Mouse (Mus musculus) hindbrain, embryonic 10.5 days (tissue): ENCODE results near the gene Slc22a21. TPM values are rescaled to one million over a fixed set of nuclear protein-coding genes. Genes with fewer than 3 reads are reported as not detected.
A peak's percentile ranks its signal among the peaks of the same experiment; 100 is the strongest.

Experiments
- DNase-seq: peaks from one replicate; pipeline ENCODE4 v3.0.0-alpha.2; 2017; ENCODE audit warnings: low spot score
- H3K27ac ChIP-seq: fragments of 300-500 bp; sonication (generic); 2 replicates; pipeline ENCODE4 v1.5.1; 2016; ENCODE audit warnings: mild to moderate bottlenecking, moderate library complexity
- H3K27me3 ChIP-seq: fragments of 300-500 bp; sonication (generic); 2 replicates; pipeline ENCODE4 v1.6.1; 2016; ENCODE audit warnings: mild to moderate bottlenecking; ENCODE audit not compliant: poor library complexity, insufficient read depth, severe bottlenecking
- H3K36me3 ChIP-seq: fragments of 300-500 bp; sonication (generic); 2 replicates; pipeline ENCODE4 v1.6.1; 2016; ENCODE audit warnings: mild to moderate bottlenecking, moderate library complexity
- H3K4me1 ChIP-seq: fragments of 300-500 bp; sonication (generic); replicated peaks from 2 replicates; pipeline ENCODE4 v1.6.1; 2016; ENCODE audit warnings: mild to moderate bottlenecking
- H3K4me3 ChIP-seq: fragments of 300-500 bp; sonication (generic); 2 replicates; pipeline ENCODE4 v1.5.1; 2016; ENCODE audit warnings: mild to moderate bottlenecking, moderate library complexity
- H3K9me3 ChIP-seq: fragments of 300-500 bp; sonication (generic); 2 replicates; pipeline ENCODE4 v1.6.1; 2016; ENCODE audit warnings: mild to moderate bottlenecking, moderate library complexity
- WGBS: fragments of 180-500 bp; shearing (Covaris S2); methylation state at CpG from one replicate; pipeline ENCODE4 v1.1.7; 2016; 5-methylcytosine and 5-hydroxymethylcytosine counted together
- polyA plus RNA-seq: library from polyadenylated mRNA; unstranded; fragments of >200 nt; fragmentation: Nextera tagmentation; extraction: Ambion mirVana; gene quantifications from 2 replicates; pipeline ENCODE4 v1.2.1, GENCODE M21; 2016

Gene Slc22a21
- polyA plus RNA-seq, result 2.0 and 2.4 TPM in 2 replicates

- H3K27ac ChIP-seq, result peak within 1 kb of the TSS; percentile 82
Measured at GRCm38 (mm10) chr11:53979788-53980621, at the start of gene Slc22a21. Slc22a21 (minus strand) TSS chr11:53980332.

GRCm38 (mm10) chr11:54028997-54029396, 48.9 kb upstream of the Slc22a21 start:
- Histone ChIP-seq H3K27me3 (peaks cover 55% of the 10 kb centered on the region), H3K36me3 (no peaks in the 10 kb centered on the region), H3K4me3 (peak overlapping the region; percentile 69), H3K9me3 (no peaks in the 10 kb centered on the region), H3K4me1 (peaks cover 17% of the 10 kb centered on the region), H3K27ac (no peak overlapping the region)
- WGBS, result 72% methylated on average over 4 of the region's 4 CpGs
- DNase-seq, result no peak

More at GRCm38 (mm10) chr11:53979788-53980621, at the start of gene Slc22a21:
- 2% methylated on average over 73 of the region's 73 CpGs for WGBS
- peaks cover 13% of the 10 kb centered on the region for H3K4me1 ChIP-seq
- peak; percentile 87 for DNase-seq
- peaks cover 17% of the 10 kb centered on the region for H3K27me3 ChIP-seq
- H3K4me3 ChIP-seq, result peak within 1 kb of the TSS; percentile 68
- no peaks in the 10 kb centered on the region for H3K9me3 ChIP-seq
- H3K36me3 ChIP-seq, result no peaks in the 10 kb centered on the region

GRCm38 (mm10) chr11:54028044-54028951, 48.2 kb upstream of the Slc22a21 start, which contains the start of gene Slc22a4:
Slc22a4 (minus strand) TSS chr11:54028090.
- 3% methylated on average over 61 of the region's 61 CpGs for WGBS
- Histone ChIP-seq H3K27me3 (peaks cover 55% of the 10 kb centered on the region), H3K27ac (peak within 1 kb of the TSS; percentile 81), H3K4me1 (peaks cover 17% of the 10 kb centered on the region), H3K4me3 (peak within 1 kb of the TSS; percentile 69), H3K9me3 (no peaks in the 10 kb centered on the region), H3K36me3 (no peaks in the 10 kb centered on the region)
- peak; percentile 77 for DNase-seq

DNA sequence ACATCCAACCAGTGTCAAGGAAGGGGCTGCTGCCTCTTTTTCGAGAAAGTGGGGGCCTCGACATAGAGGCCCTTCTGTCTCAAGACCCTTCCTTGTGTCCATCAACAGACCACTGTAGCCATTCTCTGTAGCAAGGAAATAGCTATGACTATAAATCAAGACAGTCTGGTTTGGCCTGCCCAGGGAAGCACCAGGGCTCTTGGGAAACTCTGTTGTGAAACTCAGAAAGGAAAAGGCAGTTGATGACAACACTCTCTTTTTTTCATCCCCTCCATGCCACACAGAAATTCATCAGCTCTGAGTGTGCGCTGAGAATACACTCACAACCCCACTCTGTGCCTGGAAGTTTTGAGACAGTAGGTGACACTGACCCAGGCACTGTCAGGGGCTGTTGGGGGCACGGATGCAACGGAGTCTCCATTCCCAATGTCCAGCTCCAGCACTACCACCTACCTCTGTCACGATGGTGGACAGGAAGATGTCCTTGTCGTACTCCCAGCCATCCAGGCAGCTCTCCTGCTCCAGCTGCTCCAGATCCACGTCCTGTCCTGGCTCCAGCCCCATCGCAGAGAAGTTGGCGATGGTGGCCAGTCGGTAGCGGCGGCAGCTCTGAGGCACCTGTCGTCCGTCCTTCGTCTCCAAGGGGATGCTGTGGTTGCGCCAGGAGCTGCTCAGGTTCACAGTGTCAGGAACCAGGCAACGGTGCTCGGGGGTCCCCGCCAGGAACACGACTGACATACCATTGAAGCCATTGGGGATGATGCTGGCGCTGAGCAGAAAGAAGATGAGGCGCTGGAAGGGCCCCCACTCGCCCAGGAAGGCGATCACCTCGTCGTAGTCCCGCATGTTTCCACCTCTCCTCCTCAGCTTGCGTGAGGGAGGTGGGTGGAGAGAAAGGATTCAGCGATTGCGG, 47.3 kb upstream of the Slc22a21 start:
- WGBS, result 17% methylated on average over 31 of the region's 31 CpGs
- no peak for DNase-seq

GRCm38 (mm10) chr11:54026491-54027041, 46.4 kb upstream of the Slc22a21 start:
- WGBS, result 86% methylated on average over 1 of the region's 1 CpGs
- H3K4me3 ChIP-seq, result no peak overlapping the region

More for the DNA sequence above, 47.3 kb upstream of the Slc22a21 start:
- Histone ChIP-seq H3K4me1 (peaks cover 17% of the 10 kb centered on the region), H3K27me3 (peaks cover 60% of the 10 kb centered on the region), H3K9me3 (no peaks in the 10 kb centered on the region), H3K36me3 (no peaks in the 10 kb centered on the region), H3K4me3 (peak overlapping the region; percentile 69), H3K27ac (peak overlapping the region; percentile 81)

DNA sequence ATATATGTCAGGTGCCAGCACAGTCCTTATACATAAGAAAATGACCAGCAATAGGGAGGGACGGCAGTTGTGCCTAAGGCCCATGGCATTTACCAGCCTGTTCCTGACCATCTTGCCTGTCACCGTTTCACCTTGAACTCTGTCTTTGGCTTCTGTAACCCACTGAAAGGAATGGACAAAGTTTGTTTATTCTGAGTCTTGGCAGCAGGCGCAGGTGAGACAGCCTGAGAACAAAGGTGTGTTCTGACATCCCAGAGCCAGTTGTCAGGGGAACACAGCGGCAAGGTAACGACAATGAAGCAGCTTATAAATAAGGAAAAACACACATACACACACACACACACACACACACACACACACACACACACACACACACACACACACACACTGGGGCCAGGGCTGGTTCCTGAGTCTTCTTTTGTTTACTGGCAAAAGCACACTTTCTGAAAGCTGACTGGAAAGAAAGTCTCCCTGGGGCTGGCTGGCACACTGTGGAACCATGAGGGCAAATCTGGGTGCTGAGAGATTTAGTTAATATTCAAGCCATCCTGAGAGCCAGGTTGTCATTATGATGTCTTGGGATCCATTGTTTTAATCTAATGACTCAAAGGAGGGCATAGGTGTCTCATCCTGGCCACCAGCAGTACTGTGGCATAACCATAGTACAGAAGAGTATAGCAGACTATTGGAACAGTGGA, 41.4 kb upstream of the Slc22a21 start:
- Histone ChIP-seq H3K4me1 (no peaks in the 10 kb centered on the region), H3K9me3 (no peaks in the 10 kb centered on the region), H3K27ac (no peak overlapping the region), H3K4me3 (no peak overlapping the region), H3K36me3 (no peaks in the 10 kb centered on the region), H3K27me3 (peaks cover 24% of the 10 kb centered on the region)
- WGBS, result 89% methylated on average over 5 of the region's 5 CpGs
- DNase-seq, result no peak

More at GRCm38 (mm10) chr11:54026491-54027041, 46.4 kb upstream of the Slc22a21 start:
- no peaks in the 10 kb centered on the region for H3K36me3 ChIP-seq
- DNase-seq, result no peak
- H3K9me3 ChIP-seq, result no peaks in the 10 kb centered on the region
- peaks cover 17% of the 10 kb centered on the region for H3K4me1 ChIP-seq
- peaks cover 60% of the 10 kb centered on the region for H3K27me3 ChIP-seq
- H3K27ac ChIP-seq, result no peak overlapping the region

GRCm38 (mm10) chr11:54018893-54019732, 39.0 kb upstream of the Slc22a21 start:
- DNase-seq, result no peak
- WGBS, result 85% methylated on average over 3 of the region's 3 CpGs

DNA sequence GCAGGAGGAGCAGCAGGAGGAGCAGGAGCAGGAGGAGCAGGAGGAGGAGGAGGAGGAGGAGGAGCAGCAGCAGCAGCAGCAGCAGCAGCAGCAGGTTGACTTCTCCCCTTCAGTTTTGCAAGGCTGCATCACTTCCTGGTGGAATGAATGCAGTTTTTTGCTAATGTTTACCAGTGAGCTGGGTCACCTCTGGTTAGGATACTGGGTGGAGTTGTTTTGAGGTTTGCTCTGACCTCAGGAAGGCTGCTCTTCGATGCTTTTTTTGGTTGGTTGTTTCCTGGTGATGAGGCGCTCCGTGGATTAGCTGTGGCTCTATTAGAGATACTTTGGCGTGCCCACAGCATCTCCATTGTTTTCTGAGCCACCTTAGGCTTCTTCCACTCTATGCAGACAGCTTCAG, 37.5 kb upstream of the Slc22a21 start:
- Histone ChIP-seq H3K4me1 (no peaks in the 10 kb centered on the region), H3K27ac (no peak overlapping the region), H3K36me3 (no peaks in the 10 kb centered on the region), H3K4me3 (no peak overlapping the region), H3K27me3 (peaks cover under 1% of the 10 kb centered on the region; the same call in 1 of the 2 replicates), H3K9me3 (no peaks in the 10 kb centered on the region)
- no peak for DNase-seq
- 77% methylated on average over 4 of the region's 4 CpGs for WGBS

More at GRCm38 (mm10) chr11:54018893-54019732, 39.0 kb upstream of the Slc22a21 start:
- Histone ChIP-seq H3K27ac (no peak overlapping the region), H3K36me3 (no peaks in the 10 kb centered on the region), H3K4me1 (no peaks in the 10 kb centered on the region), H3K9me3 (no peaks in the 10 kb centered on the region), H3K4me3 (no peak overlapping the region), H3K27me3 (peaks cover 5% of the 10 kb centered on the region; the same call in 1 of the 2 replicates)

DNA sequence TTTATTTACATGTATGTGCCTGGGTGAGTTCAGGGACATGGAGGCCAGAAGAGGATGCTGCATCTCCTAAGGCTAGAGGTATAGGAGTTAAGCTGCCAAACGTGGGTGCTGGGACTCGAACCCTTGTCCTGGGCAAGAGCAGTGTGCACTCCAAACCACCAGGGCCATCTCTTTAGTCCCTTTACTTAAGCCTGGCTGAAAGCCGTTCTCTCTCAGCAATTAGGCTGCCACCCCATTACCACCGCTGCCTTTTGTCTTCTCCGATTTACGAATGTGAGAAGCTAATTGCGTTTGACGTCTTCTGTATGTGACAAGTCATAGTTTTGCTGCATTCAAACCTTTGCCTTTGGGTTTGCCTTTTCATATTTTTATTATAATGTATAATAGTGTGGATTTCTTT, 35.9 kb upstream of the Slc22a21 start:
- H3K4me3 ChIP-seq, result no peak overlapping the region

GRCm38 (mm10) chr11:54012961-54013360, 32.8 kb upstream of the Slc22a21 start:
- Histone ChIP-seq H3K27ac (no peak overlapping the region), H3K9me3 (no peaks in the 10 kb centered on the region), H3K4me1 (no peaks in the 10 kb centered on the region), H3K4me3 (no peak overlapping the region), H3K36me3 (no peaks in the 10 kb centered on the region), H3K27me3 (no peaks in the 10 kb centered on the region)
- WGBS, result 89% methylated on average over 5 of the region's 5 CpGs
- no peak for DNase-seq

More for the DNA sequence above, 35.9 kb upstream of the Slc22a21 start:
- Histone ChIP-seq H3K36me3 (no peaks in the 10 kb centered on the region), H3K27me3 (no peaks in the 10 kb centered on the region), H3K27ac (no peak overlapping the region), H3K4me1 (no peaks in the 10 kb centered on the region), H3K9me3 (no peaks in the 10 kb centered on the region)
- WGBS, result 78% methylated on average over 8 of the region's 8 CpGs
- no peak for DNase-seq
